Mouse (Mus musculus): Measurements from ENCODE around the gene Pfn3. TPM values are rescaled to one million over a fixed set of nuclear protein-coding genes. Genes with fewer than 3 reads are reported as not detected.

Pfn3 gene
- total RNA-seq, 2 experiments from 2014 or later, result not detected

GRCm38 (mm10) chr13:55430566-55430965, 15.5 kb upstream of the Pfn3 start:
- no peak for DNase-seq

- DNase-seq, result no peak
These were observed 14.3 kb upstream of the Pfn3 start for GRCm38 (mm10) chr13:55429226-55429888.

GRCm38 (mm10) chr13:55426613-55427012, 11.6 kb upstream of the Pfn3 start, which contains the start of gene F12:
Gene F12 (minus strand): TSS chr13:55426793.
- DNase-seq, result no peak

- peak; percentile 72 for DNase-seq
These were observed 6.1 kb upstream of the Pfn3 start for GRCm38 (mm10) chr13:55420933-55421800.

- no peak for DNase-seq
These were observed 5.2 kb upstream of the Pfn3 start for GRCm38 (mm10) chr13:55420018-55420932.

- no peak for DNase-seq
These were observed 4.1 kb upstream of the Pfn3 start for GRCm38 (mm10) chr13:55419142-55419541.

- peak; percentile 93 for DNase-seq
These were observed 3.0 kb upstream of the Pfn3 start for GRCm38 (mm10) chr13:55418004-55418403.

- no peak for DNase-seq
These were observed 1.7 kb downstream of the Pfn3 start for GRCm38 (mm10) chr13:55413333-55413732.

- no peak for DNase-seq
These were observed 2.3 kb downstream of the Pfn3 start for GRCm38 (mm10) chr13:55412643-55413307.

GRCm38 (mm10) chr13:55411826-55412225, 3.2 kb downstream of the Pfn3 start:
- DNase-seq, result no peak

GRCm38 (mm10) chr13:55408546-55409120, 6.4 kb downstream of the Pfn3 start:
- no peak for DNase-seq

GRCm38 (mm10) chr13:55407341-55407740, 7.7 kb downstream of the Pfn3 start:
- no peak for DNase-seq

- no peak for DNase-seq
These were observed 9.1 kb downstream of the Pfn3 start for GRCm38 (mm10) chr13:55405783-55406390.

GRCm38 (mm10) chr13:55404853-55405782, 9.9 kb downstream of the Pfn3 start:
- DNase-seq, result peak; percentile 78

GRCm38 (mm10) chr13:55403935-55404852, 10.8 kb downstream of the Pfn3 start:
- no peak for DNase-seq

GRCm38 (mm10) chr13:55403266-55403665, 11.8 kb downstream of the Pfn3 start:
- DNase-seq, result no peak

- DNase-seq, result no peak
These were observed 15.0 kb downstream of the Pfn3 start for GRCm38 (mm10) chr13:55400039-55400346.

GRCm38 (mm10) chr13:55399300-55400038, 15.6 kb downstream of the Pfn3 start:
- DNase-seq, result no peak
